Mouse (Mus musculus) gastrocnemius, adult 8-10 months (tissue): ENCODE results near the gene Serpinf1. TPM values are rescaled to one million over a fixed set of nuclear protein-coding genes. Genes with fewer than 3 reads are reported as not detected.
A peak's percentile ranks its signal among the peaks of the same experiment; 100 is the strongest.
"Not testable (repeated sequence)": the region's sequence is repeated elsewhere in the genome, so short reads cannot be mapped to it uniquely, and the experiment has no call there.

Experiments used
- DNase-seq, 2 experiments: peaks; one replicate each; pipeline ENCODE4 v3.0.0; 2022; ENCODE audit warnings: low spot score in 2 of 2
- total RNA-seq, 4 experiments: library from RNA; stranded (reverse); gene quantifications; 2 replicates each; pipeline ENCODE4 v1.2.4; 2022

The Serpinf1 gene
- total RNA-seq, 4 experiments from 2014 or later = 21.1 to 74.1 (median 37.8) TPM

DNA sequence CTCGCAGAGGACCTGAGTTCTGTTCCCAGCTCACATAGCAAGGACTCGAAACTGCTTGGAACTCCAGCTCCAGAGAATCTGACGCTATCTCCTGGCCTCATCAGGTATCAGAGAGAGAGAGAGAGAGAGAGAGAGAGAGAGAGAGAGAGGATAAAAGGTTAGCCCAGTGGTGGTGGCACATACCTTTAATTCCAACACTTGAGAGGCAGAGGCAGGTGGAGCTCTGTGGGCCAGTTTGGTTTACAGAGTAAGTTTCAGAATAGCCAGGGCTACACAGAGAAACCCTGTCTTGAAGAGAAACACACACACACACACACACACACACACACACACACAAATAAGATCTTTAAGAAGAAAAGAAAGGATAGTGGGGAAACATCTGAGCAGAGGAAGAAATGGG, 590 bp upstream of the Serpinf1 start:
- no peak for DNase-seq

- DNase-seq = peak in 1 of 2 experiments; percentile 31
Measured at GRCm38 (mm10) chr11:75421375-75422012, 1.0 kb downstream of the Serpinf1 start.

GRCm38 (mm10) chr11:75420810-75421374, 1.6 kb downstream of the Serpinf1 start:
- DNase-seq = no peak

GRCm38 (mm10) chr11:75420037-75420436, 2.5 kb downstream of the Serpinf1 start:
- DNase-seq = no peak

GRCm38 (mm10) chr11:75415994-75416393, 6.5 kb downstream of the Serpinf1 start:
- no peak for DNase-seq

DNA sequence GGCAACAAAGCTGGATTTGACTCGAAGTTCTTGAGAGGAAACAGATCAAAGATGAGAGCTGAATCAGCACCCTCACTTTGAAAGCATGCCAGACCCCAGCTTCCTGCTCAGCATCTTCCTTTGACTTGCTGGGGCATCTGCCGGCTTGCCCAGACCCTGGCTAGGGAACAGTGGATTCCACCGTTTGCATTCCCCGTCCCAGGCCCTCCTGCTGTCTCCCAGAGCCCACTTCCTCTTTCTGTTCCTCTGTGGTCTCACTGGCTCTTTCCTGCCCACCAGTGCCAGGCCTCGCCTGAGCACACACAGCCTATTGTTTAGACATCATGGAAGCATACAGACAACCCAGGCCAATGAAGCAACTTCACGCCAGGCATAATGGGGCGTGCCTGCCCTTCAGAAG, 7.4 kb downstream of the Serpinf1 start:
- DNase-seq = no peak

DNA sequence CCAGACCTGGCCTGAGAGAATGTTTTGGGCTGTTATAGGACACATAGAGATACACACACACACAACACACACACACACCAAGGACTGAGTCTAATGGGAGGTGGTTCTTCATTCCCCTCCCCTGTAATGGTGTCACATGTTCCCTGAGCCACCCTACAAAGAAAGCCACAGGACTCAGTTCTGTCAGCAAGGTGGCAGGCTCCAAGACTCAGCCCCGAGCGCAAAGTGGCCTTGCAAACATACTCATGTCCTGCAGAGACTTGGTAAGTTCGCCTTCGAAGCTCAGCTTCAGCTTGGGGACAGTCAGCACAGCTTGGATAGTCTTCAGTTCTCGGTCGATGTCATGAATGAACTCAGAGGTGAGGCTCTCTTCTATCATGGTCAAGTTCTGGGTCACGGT, 11.9 kb downstream of the Serpinf1 start:
- no peak for DNase-seq

DNA sequence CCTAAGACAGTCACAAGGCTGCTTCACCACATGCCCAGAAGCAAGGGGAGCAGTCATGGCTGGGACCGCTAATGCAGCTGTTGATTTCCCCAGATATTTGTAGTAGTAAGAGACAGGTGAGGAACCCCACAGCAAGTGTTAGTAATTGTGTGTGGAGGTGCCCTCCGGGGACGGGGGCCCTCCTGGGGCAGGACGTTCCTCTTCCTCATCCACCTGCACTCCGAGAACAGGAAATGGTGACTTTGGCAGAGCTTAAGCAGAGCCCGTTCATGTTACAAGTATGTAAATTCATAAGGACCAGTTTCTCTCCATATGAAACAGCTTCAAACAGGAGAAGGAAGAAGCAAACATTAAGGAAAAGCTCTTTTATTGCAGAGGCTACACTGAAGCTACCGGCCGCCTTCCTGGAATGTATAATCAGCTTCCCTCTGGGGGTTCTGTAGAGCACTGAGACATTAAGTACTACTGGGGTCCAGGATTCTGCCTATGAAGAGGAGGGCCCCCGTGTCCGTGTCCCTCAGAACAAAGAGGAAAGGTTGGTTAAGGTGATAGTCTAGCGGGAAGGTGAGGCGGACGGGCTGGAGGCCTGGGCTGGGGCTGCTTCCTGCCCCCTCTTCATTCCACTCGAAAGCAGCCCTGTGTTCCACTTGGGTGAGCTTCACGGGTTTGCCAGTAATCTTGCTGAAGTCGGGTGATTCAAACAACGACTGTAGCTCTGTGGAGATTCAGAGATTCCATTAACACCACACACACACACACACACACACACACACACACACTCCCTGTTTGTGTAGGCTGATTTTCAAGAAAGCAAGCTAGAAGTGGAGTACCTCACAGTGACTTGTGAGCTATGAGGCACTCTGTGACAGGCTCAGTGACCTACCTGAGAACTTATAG, 12.6 kb downstream of the Serpinf1 start:
- DNase-seq = no peak

GRCm38 (mm10) chr11:75406865-75407264, 15.6 kb downstream of the Serpinf1 start:
- no peak for DNase-seq

DNA sequence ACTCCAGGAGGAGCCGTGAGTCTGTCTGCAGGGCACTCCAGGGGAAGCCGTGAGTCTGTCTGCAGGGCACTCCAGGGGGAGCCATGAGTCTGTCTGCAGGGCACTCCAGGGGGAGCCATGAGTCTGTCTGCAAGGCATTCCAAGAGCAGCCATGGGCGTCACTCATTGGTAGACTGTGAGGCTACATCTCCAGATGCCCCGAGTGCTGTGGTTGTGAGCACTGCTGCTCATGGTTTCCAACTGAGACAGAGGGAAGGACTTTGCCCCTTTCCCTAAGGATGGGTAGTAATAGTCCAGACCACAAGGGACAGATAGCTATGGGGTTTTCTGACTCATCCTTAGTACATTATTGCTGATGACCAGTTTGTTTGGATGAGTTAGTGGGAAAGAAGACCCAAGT, 16.4 kb downstream of the Serpinf1 start:
- DNase-seq = no peak

DNA sequence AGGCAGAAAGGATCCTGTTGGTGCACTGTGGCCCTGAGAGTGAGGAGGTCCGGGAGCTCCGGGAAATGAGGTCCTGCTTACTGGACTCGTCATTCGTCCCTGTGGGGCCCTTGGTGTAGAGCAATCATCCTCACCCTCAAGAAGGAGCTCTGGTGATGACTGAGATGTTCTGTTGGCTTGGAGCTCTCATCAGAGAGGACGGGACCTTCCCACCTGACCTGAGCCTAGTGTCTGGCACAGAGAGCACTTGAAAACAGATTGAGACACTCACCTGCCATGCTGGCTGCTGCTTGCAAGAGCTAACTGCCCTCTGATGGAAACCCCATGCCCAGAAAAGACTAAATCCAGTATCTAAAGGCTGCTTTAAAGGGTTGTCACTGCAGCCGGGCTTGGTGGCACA, 17.7 kb downstream of the Serpinf1 start:
- DNase-seq = no peak

GRCm38 (mm10) chr11:75403301-75404052, 19.0 kb downstream of the Serpinf1 start:
- DNase-seq = peak; percentile 33 to 51

DNA sequence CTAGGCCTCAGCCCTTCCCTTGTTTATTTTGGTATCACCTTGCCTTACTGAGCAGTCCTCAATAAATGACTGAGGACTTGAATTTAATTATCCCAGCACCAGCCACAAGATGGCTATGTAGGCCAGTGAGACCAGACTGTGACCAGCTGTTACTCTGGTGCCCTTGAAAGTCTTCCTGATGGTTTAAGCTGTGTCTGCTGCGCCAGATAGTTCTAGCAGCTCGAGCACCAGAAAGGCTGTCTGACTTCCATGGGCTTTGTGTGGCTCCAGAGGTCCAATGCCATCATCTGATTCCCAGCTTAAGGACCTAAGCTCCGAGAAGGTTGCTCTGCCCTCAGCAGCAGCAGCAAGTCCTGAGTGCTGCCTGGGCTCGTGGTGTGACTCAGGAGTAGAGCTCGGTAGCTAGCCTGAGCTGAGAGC, 20.2 kb downstream of the Serpinf1 start:
- no peak for DNase-seq

DNA sequence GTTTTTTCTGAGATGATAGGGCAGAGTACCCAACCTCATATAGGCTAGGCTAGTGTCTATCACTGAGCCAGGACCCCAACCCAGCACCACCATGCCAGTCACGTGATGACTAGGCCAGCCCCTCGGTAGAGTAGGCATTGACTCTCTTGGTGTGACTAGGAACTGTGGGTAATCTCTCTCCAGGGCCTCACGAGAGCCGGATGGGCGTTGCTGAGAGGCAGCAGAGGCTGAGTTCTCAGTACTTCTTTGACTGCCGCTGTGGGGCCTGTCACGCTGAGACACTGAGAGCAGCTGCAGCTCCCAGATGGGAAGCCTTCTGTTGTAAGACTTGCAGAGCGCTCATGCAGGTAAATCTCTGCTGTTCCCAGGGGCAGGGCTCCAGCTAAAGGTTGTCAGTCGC, 22.4 kb downstream of the Serpinf1 start:
- no peak for DNase-seq

DNA sequence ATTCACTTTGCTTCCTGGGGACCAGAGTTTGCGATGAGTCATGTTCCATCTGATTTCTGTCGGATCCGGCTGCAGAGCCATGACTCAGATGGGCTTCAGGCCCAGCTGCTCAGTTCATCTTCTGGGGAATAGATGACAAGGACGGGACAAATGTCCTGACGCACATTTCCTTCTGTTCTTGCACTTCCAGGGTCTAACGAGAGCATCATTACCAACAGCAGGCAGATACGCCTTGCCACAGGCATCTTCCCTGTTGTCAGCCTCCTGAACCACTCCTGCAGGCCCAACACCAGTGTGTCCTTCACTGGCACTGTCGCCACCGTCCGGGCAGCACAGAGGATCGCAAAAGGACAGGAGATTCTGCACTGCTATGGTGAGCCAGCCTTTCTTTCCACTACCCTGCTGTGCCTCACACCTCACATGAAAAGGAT, 23.1 kb downstream of the Serpinf1 start:
- DNase-seq = no peak

- no peak for DNase-seq
Measured at GRCm38 (mm10) chr11:75397452-75397851, 25.0 kb downstream of the Serpinf1 start.

DNA sequence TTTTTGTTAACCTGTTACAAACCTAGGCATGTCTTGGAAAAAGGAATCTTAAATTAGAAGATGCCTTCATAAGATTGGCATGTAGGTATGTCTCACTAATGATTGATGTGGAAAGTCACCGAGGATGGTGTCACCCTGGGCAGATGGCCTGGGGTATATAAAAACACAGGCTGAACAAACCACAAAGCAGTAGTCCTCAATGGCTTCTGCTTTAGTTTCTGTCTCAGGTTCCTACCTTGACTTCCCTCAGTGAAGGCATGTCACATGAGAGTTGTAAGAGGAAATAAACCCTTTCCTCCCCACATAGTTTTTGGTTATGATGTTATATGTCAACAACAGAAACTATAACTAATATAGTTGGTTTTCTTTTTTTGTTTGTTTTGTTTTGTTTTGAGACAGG, 26.9 kb downstream of the Serpinf1 start:
- DNase-seq = no peak

- not testable (repeated sequence) for DNase-seq
Measured at GRCm38 (mm10) chr11:75383529-75383928, 39.0 kb downstream of the Serpinf1 start.

DNA sequence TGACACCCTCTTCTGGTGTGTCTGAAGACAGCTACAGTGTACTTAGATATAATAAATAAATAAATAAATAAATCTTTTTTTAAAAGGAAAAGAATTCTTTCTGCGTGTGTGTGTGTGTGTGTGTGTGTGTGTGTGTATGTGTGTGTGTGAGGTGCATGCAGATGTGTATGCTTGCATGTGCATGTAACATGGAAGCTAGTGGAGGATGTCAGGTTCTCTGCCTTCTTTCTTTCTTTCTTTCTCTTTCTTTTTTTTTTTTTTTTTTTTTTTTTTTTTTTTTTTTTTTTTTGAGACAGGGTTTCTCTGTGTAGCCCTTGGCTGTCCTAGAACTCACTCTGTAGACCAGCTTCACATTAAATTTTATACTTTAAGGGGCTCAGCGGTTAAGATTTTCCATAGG, 43.7 kb downstream of the Serpinf1 start:
- not testable (repeated sequence) for DNase-seq

- no peak for DNase-seq
Measured at GRCm38 (mm10) chr11:75377125-75377524, 45.4 kb downstream of the Serpinf1 start.
